Mouse (Mus musculus): Measurements from ENCODE around the gene Ccl6. TPM values are rescaled to one million over a fixed set of nuclear protein-coding genes. Genes with fewer than 3 reads are reported as not detected.

Gene Ccl6
- total RNA-seq (2021): 1 to 10 TPM; 3.3 to 3.4 TPM
- long read RNA-seq, experiment 1, partial matches to known transcripts: 0 of 2 reads
- long read RNA-seq, experiment 1, other reads (novel, unspliced or antisense): 0 of 2 reads
- long read RNA-seq, experiment 2, partial matches to known transcripts: 0 of 4 reads
- long read RNA-seq, experiment 2, other reads (novel, unspliced or antisense): 0 of 4 reads

- no peak for DNase-seq
Measured at GRCm38 (mm10) chr11:83592853-83593252, at the start of gene Ccl6. TSS of gene Ccl6 (minus strand) at chr11:83593087.

DNA sequence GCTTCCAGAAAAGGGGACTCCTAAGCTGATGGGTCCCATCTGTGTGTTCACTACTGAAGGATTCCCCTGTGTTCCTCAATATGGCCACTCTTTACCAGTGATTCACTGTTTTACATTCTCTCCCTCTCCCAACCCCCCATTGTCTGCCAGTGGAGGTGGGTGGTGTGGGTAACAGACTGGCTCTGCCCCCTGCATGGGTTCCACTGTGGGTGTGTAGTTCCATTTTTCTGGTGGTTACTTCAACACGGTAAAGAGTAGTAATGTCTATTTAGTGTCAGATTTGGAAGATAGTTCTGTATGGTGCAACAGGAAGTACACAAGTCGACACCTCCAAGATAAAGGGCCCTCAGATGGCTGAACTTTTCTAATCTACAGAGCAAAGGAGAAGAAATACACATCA, 48.3 kb upstream of the Ccl6 start:
- DNase-seq: no peak

DNA sequence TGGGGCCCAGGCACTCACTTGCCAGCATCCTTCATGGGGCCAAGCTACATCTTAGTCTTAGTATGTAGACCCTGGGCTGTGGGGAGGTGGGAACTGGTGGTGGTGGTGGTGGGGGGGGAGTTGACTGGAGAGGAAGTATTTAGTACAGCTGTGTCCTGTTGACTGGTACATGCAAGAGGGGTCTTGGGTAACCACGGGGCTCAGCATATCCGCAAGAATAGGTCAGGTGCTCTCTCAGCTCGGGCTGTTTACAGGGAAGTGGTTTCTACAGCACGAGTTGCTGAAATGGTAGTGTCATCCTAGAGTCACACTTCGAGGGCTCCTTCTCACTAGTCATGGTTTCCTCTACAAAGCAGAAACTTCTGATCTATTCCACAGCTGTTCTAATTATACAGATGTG, 47.3 kb upstream of the Ccl6 start:
- no peak for DNase-seq

- DNase-seq: no peak
Measured at GRCm38 (mm10) chr11:83639533-83639932, 46.6 kb upstream of the Ccl6 start.

DNA sequence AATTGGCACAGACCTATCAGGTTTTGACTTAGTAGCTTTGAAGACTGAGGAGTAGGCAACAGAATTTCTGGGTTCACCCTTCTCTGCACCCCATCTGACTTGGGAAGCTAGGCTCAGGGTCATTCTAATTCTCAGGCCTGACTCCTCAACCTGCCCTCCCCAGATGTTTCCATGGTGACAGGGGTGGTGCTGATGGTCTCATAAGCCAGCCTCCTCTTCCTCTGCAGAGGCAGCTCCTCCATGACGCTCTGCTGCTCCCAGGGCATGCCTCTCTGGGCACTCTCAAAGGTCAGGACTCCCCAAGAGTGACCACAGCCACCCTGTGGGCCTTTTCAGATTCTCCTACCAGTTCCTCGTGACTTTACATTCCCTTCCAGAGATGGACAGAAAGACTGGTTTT, 46.0 kb upstream of the Ccl6 start:
- DNase-seq: no peak

GRCm38 (mm10) chr11:83636742-83637235, 43.9 kb upstream of the Ccl6 start:
- DNase-seq: no peak

DNA sequence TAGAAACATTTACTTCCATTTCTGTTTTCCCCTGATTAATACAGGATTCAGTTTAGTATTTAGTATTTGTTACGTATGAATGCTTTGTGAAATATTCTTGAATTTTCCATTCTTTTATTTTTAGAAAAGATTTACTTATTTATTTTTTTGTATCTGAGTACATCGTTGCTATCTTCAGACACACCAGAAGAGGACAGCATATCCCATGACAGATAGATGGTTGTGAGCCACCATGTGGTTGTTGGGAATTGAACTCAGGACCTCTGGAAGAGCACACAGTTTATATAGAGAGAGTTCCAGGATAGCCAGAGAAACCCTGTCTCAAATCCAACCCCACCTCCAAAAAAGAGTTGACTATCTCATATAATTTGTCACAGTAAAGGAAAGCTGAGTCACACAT, 42.0 kb upstream of the Ccl6 start:
- no peak for DNase-seq

- no peak for DNase-seq
Measured at GRCm38 (mm10) chr11:83634425-83634824, 41.5 kb upstream of the Ccl6 start.

DNA sequence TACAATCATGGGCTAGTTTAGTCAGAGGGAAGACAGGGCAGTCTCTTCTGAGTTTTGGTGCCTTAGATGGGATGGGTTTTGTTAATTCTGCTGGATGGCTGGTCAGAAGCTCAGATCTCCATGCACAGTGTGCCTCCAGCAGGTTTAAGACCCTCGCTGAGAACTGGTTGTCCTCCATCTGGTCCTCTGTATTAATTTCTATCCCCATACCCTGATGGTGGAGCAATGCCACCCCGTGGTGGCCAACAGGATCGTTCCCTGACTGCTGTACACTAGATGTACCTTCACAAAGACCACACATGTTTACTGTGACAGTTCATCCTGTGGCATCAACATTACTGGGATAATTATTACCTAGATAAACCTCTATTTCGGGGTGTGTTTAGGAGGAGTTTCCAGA, 39.9 kb upstream of the Ccl6 start:
- DNase-seq: no peak

GRCm38 (mm10) chr11:83631065-83631464, 38.2 kb upstream of the Ccl6 start:
- DNase-seq: no peak

DNA sequence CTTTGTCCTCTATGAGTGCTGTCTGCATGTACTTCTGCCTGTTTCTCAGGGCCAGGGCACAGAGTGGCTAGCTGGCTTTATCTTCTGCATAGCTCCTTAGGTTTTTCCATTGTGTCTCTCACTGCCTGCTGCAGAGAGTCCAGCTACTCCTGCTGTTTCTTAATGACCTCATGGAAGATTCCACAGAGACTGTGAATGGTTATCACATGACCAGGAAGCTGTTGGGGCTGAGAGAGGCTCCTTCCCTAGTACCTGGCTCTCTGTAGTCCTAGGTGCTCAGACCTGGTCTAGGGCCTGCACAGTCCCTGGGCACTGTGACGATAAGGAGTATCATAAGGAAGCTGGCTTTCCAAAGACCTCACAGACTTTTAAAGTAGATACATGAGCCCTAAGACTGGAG, 37.7 kb upstream of the Ccl6 start:
- no peak for DNase-seq

- no peak for DNase-seq
Measured at GRCm38 (mm10) chr11:83628808-83629207, 35.9 kb upstream of the Ccl6 start.

DNA sequence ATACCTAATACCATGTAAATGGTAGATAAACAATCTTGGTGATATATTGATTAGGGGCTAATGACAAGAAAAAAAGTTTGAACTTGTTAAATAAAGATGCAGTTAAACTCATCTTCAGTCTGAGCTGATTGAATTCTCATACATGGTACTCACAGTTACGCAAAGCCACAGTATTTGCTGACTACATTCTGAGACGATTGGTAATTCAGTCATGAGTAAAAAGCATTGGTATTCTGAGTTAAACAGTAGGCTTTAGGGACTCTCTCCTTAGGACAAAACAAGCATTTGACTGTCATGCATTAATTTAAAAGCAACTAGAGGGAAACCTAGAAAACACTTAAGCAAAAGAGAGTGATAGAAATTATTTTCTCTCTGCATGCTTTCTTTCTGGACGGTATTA, 30.7 kb upstream of the Ccl6 start:
- no peak for DNase-seq

- DNase-seq: no peak
Measured at GRCm38 (mm10) chr11:83619037-83619436, 26.1 kb upstream of the Ccl6 start.

GRCm38 (mm10) chr11:83618238-83618637, 25.4 kb upstream of the Ccl6 start:
- no peak for DNase-seq

DNA sequence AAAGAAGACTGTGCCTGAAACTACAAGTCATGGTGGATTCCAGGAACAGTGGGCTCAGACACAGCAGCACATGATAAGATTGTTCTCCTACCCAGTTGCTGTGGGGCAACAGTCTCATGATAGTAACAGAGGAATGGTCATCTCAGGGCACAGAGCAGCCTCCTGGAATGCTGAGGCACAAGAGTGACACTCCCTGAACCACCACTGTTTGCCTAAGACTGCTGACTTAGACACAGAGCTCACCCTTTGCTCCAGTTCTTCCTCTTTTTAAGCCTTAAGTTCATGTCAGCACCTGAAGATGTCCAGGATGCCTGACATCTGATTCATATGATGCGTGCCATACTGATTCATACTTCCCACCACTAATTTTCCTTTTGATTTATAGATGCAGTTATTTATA, 23.7 kb upstream of the Ccl6 start:
- no peak for DNase-seq

- DNase-seq: no peak
Measured at GRCm38 (mm10) chr11:83610900-83611299, 18.0 kb upstream of the Ccl6 start.

DNA sequence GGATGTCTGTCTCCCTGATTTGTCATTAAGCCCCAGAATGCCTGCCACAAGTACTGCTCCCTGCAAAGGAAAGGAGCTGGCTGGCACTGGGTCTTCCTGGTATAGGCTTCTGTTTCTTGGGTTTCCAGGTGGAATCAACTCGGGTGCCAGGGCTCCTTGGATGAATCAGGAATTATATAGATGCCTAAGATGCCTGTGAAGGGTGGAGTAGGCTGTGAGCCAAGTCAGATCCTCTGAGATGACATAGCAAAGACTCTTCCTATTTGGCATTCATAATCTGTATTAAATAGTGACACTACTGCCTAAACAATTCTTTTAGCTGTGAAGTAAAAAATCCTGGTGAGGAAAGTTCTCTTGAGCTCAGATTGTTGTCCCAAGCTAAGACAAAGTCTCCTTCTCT, 13.5 kb upstream of the Ccl6 start:
- no peak for DNase-seq

DNA sequence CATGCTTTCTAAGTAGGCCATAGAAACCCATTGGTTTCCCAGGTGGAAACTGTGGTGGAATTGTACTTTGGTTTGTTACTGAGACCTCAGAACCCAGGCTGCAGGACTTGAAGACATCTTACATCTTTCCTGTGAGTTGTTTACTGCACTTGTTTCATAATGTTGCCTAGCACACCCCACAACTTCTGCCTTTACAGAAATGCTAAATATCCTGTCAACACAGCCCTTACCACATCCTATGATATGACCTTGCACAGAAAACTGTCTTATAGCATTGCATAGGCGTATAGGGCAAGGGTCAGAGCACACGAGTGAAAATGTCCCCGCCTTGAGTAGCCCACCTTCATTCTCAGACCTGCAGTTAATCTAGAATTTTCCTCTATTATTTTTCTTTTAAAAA, 12.6 kb upstream of the Ccl6 start:
- no peak for DNase-seq

- DNase-seq: no peak
Measured at GRCm38 (mm10) chr11:83604698-83605097, 11.8 kb upstream of the Ccl6 start.

DNA sequence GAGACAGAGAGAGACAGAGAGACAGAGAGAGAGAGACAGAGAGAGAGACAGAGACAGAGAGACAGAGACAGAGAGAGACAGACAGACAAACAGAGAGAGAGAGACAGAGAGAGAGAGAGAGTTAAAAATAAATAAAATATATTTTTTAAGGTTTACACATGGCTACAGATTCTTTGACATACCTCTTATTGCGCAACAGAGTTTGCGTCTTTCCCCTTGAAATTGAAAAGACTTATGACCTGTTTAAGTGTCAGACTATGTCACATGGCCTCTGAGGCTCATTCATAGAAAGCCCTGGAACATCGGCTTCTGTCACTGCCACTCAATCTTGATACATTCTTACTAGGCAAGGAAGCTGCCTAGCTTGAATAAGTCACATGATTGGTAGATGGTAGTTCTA, 10.5 kb upstream of the Ccl6 start:
- DNase-seq: no peak

GRCm38 (mm10) chr11:83600576-83600975, 7.7 kb upstream of the Ccl6 start:
- DNase-seq: no peak

GRCm38 (mm10) chr11:83598991-83599390, 6.1 kb upstream of the Ccl6 start:
- DNase-seq: no peak

- no peak for DNase-seq
Measured at GRCm38 (mm10) chr11:83598207-83598837, 5.4 kb upstream of the Ccl6 start.

Data from gastrocnemius, postnatal 10 days (tissue).